Mouse (Mus musculus) large intestine, adult 2 months (tissue): ENCODE data around the gene Myh6. TPM values are rescaled to one million over a fixed set of nuclear protein-coding genes. Genes with fewer than 3 reads are reported as not detected.
"Not testable (repeated sequence)": the region's sequence is repeated elsewhere in the genome, so short reads cannot be mapped to it uniquely, and the experiment has no call there.

Experiments used
- DNase-seq: peaks from one replicate; pipeline ENCODE4 v3.0.0-alpha.2; 2012; ENCODE audit warnings: low read depth, low spot score
- WGBS: fragments of 180-500 bp; shearing (Covaris S2); methylation state at CpG from one replicate; pipeline ENCODE4 v1.1.7; 2018; 5-methylcytosine and 5-hydroxymethylcytosine counted together
- polyA plus RNA-seq: library from polyadenylated mRNA; depleted of rRNA; stranded (reverse); fragments of >200 nt; gene quantifications from 2 replicates; pipeline ENCODE4 v1.2.3, GENCODE M21; 2012; rRNA removed

Gene Myh6
- polyA plus RNA-seq = 0.01 and 0.07 TPM in 2 replicates

DNA sequence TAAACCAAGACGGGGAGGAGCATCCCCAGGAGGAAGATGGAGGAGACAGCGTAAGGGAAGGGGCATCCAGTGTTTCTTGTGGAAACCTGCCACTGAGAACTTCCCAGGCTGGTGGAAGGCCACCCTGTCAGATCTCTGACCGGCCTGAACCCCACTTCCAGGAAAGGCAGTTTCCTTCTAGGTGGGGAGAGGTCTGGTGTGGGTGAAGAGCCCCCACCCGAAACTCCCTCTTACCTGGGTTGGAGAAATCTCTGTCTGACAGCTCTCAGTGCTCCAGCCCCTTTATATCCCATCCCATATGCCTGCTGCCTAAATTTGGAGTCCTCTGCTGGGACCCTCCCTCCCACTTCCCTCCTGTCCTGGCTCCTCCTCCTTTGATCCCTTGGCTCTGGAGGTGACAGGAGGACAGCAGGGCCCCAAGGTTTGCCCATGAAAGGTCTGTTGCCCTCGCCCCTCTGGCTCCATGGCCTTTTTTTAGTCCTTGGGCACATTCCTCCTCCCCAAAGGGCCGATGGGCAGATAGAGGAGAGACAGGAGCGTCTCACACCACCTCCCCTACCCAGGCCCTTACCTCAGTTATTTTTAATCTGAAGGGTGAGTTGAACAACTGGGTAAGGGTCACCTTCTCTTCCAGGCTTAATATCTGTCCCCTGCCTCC is at the start of gene Myh6:
Gene Myh6, minus strand, starts transcription at position 608 of the 658 bp plus-strand sequence.
- 75% methylated on average over 7 of the region's 7 CpGs for WGBS
- no peak for DNase-seq

DNA sequence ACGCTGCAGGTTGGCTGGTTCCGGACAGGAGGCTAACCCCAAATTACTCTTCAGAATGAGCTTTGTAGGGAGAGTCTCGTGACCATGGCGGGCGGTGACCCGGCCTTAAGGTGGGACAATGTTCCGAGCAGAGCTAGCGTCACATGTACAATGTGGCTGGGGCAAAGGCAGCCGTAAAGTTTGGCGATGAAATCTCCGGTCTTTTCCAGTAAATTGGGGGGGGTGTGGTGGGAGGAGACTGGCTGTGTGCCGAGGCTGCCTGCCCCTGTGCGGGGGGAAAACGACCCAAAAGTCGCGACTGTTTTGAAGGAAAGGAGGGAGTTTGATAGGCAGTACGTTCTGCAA is 49.0 kb upstream of the Myh6 start:
- DNase-seq = no peak
- WGBS = under 1% methylated on average over 17 of the region's 17 CpGs

DNA sequence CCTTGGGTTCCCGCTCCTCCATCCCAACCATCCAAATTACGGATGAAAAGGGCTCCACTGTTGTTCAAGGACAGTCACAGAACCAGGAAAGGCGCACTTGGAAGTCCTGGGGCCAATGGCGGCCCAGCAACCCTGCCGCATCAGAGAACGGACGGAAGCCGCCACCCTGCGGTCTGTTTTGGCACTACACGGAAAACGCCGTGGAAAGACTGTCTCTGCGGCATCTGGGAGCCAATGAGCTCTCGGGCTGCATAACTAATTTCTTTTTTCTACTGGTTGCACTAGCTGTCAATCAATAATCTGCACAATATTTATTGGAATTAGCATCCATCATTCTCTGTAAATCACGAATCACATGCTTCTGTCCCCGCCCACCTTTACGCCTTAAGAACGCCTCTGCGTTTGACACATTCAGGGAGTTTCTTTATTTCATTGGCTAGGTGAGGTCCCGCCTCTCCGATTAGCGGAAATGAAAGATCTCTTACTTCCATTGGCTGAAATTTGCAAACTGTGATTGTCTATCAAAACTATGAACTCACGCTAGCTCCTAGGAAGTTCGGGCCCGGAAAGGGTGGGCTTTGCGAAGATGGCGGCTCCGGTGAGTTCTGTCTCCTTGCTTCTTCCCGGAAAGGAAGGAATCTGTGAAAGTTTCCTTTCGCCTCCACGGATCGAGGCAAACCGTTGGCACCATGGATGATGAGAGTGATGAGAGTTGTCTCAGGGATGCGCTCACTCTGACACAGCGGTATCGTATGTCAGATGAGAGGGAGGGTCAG is 48.5 kb upstream of the Myh6 start, which contains the start of gene Ngdn:
Gene Ngdn, plus strand, starts transcription at position 464 of the 776 bp plus-strand sequence.
- under 1% methylated on average over 36 of the region's 36 CpGs for WGBS
- DNase-seq = peak; percentile 98

DNA sequence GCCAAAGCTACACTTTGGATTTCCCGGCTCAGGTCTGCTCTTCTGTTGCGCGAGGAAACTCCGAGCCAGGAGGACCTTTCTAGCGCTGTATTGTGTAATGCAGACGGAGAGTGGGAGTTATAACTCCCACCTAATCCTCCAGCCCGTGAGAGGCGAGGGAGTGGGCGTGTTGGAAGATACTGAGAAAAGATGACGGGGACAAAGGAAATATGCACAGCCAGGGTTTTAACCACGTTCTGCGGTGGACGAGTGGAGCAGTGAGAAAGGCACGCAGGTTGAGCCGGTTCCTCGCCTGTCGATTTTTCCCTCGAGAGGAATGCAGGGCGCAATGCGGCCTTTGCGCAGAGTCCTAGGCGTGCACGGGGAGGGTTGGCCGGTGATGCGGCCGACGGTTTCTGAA is 47.9 kb upstream of the Myh6 start:
- under 1% methylated on average over 27 of the region's 27 CpGs for WGBS
- peak; percentile 24 for DNase-seq

DNA sequence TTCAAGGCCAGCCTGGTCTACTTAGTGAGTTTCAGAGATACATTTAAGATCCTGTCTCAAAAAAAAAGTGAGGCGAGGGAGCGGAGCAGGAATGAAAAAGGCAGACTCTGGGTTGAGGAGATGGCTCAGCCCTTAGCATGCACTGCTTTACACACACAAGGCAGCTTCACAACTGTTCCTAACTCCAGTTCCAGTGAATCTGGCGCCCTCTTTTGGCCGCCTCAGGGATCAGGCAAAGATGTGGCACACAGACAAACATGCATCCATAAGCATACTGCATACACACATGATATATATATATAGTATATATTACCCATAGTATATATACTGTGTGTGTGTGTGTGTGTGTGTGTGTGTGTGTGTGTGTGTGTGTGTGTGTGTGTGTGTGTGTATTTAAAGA is 44.4 kb upstream of the Myh6 start:
- DNase-seq = no peak
- 73% methylated on average over 4 of the region's 4 CpGs for WGBS

DNA sequence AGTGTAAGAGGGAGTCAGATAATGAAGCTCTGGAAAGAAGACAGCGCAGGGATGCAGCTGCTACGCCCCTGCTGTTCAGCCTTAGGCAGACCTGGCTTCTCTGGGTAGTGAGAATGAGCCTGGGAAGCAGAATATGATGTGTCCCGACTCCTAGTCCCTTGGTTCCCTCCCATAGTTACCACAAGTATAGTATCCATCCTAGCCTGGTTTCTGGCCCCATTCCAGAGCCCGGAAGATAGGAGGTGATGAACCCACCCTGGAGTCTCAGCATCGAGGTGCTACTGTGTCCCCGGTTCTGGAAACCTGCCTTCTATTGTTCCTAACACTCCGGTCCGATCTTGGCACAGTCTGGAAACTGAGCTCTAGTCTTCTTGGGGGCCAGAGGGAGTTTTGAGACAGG is 41.7 kb upstream of the Myh6 start:
- WGBS = 75% methylated on average over 8 of the region's 8 CpGs
- no peak for DNase-seq

DNA sequence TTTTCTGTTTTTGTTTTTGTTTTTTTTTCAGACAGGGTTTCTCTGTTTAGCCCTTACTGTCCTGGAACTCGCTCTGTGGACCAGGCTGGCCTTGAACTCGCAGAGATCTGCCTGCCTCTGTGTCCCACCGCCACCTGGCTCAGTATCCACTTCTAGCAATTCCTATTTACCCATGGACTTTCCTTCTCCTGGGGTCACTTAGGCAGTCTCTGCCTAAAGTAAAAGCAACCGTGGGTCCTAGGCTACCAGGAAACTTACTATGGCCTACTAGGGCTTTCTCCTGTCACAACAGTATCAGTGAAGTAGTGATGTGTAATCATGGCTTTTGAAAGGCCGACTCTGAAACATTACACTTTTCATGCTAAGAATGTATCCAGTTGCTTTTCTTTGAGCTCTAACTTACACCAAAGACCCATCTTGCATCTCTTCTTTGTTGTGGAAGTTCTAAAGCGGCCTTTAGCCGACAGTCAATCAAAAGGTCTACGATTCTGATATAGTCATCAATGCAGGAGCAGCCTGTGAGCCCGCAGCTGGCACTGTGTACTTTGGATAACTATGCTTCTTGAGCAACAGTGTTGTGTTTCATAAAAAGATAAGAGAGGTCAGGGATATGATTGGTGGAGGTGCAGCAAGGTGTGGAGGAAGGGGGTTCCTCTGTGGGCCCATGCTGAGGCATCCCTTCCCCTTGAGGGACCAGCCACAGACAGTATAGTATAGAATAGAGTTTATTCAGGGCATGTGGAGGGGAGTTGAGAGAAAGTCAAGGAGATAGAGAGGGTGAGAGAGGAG is 40.6 kb upstream of the Myh6 start:
- 73% methylated on average over 9 of the region's 9 CpGs for WGBS
- DNase-seq = no peak

DNA sequence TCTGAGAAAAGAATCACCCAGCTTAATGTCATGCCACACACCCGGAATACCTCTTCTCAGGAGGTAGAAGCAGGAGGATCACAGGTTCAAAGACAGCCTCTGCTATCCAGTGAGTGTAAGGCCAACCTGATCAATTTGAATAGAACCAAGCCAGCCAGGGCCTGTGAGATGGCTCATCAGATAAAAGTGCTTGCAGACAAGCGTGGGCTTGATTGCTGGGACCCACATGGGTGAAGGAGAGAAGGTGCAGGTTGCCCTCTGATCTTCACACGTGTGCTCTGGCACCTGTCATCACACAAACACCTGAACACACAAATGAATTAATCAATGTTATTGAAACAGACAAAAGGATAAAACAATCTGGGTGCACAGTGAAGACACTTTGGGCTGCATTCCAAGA is 39.8 kb upstream of the Myh6 start:
- WGBS = 64% methylated on average over 3 of the region's 3 CpGs

DNA sequence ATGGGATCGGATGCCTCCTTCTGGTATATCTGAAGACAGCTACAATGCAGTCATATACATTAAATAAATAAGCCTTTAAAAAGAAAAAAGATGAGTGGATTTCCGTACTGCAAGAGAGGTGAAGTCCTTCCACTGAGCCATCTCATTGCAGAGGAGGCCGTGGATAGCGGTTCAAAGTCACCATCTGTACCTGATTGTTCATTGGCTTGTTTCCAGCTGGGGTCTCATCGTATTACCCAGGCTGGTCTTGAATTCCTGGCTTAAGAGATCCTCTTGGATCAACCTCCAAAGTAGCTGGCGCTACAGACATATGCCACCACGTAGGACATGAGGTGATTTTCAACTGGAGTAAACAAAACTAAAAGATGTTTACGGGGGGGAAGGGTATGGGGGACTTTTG is 39.2 kb upstream of the Myh6 start:
- 86% methylated on average over 8 of the region's 8 CpGs for WGBS
- DNase-seq = no peak

More for the DNA sequence above, 39.8 kb upstream of the Myh6 start:
- DNase-seq = no peak

DNA sequence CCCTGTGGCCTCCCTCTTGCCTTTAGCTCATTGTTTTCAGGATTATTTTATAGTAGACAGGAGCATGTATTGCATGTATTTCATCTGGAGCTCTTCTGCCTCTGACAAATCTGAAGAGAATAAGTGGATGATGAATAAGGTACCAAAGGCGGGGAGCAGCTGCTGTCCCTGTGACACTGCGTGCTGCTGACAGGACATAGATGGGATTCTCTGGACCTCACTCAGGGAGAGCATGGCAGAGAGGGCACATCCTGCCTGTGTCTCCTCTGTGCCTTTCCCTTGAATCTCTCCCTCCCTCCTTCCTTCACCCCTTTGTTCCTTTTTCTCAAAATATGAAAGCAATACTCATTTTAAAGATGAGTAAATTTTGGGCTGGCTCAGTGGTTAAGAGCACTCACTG is 38.8 kb upstream of the Myh6 start:
- 77% methylated on average over 2 of the region's 2 CpGs for WGBS
- no peak for DNase-seq

DNA sequence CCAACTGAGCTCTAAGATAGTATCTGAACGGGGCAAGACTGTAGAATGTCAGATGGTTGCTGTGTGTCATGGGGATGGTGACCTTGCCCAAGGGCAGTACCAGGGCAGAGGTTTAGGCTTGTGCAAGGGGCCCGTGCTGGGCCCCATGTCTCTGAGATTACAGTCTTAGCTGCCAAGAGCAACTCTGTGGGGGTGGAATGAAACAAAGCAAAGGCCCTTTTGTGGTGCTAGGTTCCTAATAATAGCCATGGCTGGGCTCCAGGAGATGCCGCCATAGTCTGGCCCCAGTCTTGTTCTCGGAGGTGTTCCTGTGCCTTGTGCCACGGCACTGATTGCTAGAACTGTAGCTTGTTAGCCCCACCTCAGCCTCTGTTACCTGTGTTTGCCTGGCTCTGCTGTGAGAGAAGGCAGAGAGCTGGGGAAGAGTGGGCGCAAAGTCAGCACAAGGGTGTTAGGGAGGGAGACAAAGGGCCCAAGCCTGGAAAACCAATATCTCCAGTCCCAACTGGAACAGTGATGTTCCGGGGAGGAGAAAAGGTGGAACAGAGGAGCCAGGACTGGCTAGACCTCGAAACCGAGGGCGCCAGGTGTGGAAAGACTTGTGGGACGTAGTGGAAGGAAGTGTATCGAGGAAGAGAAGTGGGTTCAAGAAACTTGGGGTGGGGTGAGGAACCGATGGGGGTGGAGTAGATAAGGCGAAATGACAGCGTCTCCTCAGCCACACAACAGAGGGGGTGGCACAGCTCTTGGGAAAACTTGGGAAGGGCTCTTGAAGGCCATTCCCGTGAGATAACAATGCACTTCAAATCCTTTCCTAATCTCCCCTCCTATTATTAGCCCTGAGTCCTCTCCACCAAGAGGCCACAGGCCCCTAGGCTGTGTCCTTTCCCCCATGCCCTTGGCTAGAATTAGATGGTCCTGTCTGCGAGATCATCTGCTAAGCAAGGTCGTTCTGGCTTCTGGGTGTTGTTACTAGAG is 37.4 kb upstream of the Myh6 start:
- WGBS = 73% methylated on average over 18 of the region's 18 CpGs
- DNase-seq = no peak

DNA sequence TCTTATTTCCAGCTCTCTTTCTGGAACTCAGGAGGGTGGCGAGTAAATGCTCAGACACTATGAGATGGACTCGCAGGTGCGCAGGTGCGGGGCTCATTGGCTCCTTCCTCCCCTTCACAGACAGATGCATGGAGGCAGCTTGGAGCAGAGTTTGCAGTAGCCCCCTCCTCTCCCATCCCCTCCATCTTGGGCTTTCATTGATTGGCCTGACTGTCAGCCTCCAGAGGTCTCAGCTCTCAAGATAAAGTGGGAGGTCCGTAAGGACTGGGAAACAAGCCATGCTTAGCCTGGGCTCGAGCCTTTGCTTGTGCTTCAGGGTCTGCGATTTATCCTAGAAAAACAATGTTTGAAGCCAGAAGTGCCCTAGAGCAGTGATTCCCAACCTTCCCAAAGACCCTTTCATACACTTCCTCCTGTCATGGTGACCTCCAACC is 36.0 kb upstream of the Myh6 start:
- DNase-seq = no peak
- WGBS = 62% methylated on average over 7 of the region's 7 CpGs

DNA sequence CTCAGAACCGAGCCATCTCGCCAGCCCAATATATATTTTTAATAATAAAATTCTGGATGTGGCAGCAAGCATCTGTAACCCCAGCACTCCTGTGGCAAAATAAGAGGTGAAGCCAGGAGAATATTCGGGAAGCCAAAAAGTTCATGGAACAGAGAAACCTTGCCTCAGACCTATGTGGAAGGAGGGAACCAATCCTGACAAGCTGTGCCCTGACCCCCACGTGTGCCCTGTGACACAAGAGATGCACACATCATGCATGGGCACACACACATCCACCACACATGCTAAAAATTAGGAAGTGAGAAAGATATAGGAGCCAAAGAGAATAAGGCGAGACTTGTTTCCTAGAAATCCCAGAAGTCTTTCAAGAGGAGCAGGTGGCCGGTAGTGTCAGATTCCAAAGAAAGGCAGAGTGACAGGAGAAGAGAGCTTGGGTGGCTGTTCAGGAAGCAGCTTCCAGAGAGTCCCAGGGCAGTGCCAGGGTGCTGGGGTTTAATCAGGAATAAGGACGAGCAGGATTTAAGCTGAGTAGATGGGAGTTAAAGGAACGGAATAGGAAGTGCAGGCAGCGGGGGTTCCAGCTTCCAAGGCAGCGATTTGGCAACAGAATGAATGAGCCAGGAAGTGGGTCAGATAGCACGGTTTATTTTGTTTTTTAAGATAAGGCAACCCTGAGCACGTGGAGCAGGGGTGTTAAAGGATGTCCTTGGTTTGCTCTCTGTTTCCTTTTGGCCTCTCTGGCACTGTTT is 35.4 kb upstream of the Myh6 start:
- 40% methylated on average over 12 of the region's 12 CpGs for WGBS

DNA sequence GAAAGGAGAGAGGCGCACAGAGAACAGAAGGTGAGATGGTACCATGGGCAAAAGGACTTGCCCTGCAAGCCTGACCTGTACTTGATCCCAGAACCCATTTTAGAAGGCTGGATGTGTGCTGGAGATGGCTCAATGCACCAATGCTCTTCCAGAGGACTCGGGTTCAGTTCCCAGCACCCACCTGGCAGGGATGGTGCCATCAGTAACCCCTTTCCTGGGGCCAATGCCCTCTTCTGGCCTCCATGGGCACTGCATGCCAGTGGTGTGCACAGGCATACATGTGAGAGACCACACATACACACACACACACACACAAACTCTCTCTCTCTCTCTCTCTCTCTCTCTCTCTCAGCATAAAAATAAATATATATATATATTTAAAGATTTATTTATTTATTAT is 34.7 kb upstream of the Myh6 start:
- 98% methylated on average over 2 of the region's 2 CpGs for WGBS
- DNase-seq = no peak

More for the DNA sequence above, 35.4 kb upstream of the Myh6 start:
- DNase-seq = no peak

DNA sequence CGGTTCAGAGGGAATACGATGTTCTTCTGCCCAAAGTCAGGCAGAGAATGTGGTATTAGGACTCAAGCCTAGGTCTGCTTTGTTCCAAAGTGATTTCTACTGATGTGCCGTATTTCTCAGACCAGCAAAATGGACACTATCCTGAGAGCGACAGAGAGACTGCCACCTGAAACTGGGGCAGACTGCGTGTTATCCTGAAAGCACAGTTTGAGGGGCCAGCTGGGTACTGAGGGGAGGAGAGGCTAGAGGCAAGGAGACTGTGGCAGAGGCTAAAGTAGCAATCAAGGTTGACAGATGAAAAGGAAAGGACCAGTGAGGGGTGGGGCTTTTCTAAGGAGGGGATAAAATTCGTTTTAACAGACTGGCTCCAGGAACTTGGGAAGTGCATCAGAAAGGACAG is 34.1 kb upstream of the Myh6 start:
- 80% methylated on average over 6 of the region's 6 CpGs for WGBS
- DNase-seq = no peak

DNA sequence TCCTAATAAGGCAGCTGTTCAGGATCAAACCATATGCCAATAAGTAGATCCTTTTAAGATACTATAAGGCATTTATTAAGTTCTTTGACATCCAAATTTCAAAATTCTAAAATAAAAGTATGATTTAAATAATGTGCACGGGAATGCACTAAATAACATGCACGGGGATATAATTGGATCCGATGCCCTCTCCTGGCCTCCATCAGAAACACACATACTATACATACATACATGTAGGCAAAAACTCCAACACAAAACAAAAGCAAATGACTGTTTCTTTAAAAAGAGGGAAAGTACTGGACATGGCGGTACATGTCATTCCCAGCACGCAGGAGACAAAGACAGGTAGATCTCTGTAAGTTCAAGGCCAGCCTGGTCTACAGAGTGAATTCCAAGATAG is 33.1 kb upstream of the Myh6 start:
- WGBS = 71% methylated on average over 5 of the region's 5 CpGs
- DNase-seq = not testable (repeated sequence)

DNA sequence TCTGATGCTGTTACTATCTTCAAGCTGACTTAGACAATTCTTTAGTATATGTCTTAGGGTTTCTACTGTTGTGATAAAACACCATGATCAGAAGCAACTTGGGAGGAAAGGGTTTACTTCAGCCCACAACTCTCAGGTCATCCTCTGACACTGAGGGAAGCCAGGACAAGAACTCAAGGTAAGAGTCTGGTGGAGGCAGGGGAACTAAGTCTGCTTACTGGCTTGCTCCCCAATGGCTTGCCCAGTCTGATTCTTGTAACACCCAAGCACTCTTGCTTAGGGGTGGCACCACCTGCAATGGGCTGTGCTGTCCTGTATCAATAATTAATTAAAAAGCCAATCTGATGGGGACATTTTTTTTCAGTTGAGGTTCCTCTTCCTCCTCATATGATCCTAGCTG is 32.0 kb upstream of the Myh6 start:
- no peak for DNase-seq

DNA sequence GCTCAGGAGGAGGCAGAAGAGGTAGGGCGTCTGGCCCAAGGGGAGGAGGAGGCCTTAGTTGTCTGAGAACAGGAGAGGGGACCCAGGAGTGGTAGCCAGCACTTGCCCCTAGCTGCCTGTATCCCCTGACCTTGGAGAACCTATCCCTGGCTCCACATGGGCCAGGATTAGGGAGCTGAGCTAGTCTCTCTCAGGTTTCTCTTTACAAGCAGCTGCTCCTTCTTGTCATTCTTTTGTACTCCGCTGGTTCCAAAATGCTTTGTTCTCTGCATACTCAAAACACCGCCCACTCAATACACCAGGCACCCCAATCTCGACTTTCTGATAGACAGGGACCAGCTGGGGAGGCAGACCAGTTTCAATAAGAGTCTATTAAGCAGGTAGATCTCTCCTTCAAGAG is 30.6 kb upstream of the Myh6 start:
- DNase-seq = no peak

DNA sequence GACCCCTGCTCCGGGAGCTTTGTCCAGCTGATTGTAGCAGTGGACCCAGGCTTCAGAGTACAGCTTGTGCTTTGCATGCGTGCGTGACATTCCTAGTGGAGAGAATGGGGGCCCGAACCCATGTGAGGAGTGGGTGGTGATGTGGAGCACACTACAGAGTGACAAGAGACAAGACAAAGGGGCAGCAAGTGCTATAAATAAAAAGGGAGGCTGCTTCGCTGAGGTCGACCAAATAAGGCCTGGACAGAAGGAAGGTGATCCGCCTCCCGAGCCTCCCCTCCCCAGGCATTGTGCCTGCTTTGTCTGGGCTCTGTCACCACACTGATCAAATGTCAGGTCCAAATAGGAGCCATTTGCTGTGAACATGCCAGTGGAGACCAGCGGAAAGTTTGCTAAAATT is 30.1 kb upstream of the Myh6 start:
- DNase-seq = no peak
- WGBS = 74% methylated on average over 9 of the region's 9 CpGs

More for the DNA sequence above, 30.6 kb upstream of the Myh6 start:
- WGBS = 64% methylated on average over 4 of the region's 4 CpGs
